Mouse (Mus musculus) inflammation-experienced regulatory T-cells, adult 6 months (primary cell): ENCODE measurements around the gene Gramd4. TPM values are rescaled to one million over a fixed set of nuclear protein-coding genes. Genes with fewer than 3 reads are reported as not detected.

Source experiments
- ATAC-seq: one replicate; pipeline ENCODE4 v1.8.0; 2017
- polyA plus RNA-seq, 3 experiments: library from polyadenylated mRNA; unstranded; fragments of 100-300 nt; shearing (Covaris generic); gene quantifications; one replicate each; pipeline ENCODE4 v1.2.1; 2017

Gramd4 gene
- polyA plus RNA-seq = 10 to 100 TPM; 13.4 to 26.0 (median 22.9) TPM

DNA sequence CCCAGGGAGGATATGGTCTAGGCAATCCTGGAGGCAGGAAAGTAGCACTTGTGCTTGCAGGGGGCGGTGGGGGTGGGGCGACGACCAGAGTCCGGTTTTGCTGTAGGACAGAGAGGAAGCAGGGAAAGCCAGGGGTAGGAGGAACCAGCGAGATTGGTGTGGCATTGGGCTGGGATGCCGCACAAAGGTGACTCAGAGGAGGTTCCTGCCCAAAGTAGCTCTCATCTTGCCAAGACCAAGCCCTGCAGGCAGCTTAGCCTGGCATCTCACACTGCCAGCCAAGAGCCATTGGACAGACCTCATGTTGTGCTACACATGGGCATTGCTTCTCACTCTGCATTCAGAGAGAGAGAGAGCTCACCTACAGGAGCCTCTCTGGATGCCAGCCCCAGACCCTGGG is at the start of gene Gramd4:
Gene Gramd4, plus strand, starts transcription at position 283 of the 400 bp plus-strand sequence.
- ATAC-seq = no peak

DNA sequence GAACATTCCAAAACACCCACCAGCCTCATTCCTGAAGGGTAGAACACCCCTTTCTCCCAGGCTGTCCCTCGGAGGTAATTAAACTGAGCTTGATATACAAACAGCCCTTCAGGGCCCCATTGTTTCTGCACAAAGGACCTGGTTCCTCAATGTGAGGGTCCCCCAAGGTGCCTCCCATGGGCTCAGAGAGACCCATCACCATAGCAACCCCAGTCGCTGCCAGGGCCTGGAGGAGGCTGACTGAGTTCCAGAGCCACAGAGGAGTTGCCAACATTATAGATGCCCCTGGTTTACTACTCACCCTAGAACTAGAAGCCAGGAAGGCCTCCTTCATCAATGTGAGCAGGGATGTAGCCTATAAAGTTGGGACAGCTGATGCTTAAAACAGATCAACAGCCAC is 44.4 kb upstream of the Gramd4 start:
- ATAC-seq = no peak

DNA sequence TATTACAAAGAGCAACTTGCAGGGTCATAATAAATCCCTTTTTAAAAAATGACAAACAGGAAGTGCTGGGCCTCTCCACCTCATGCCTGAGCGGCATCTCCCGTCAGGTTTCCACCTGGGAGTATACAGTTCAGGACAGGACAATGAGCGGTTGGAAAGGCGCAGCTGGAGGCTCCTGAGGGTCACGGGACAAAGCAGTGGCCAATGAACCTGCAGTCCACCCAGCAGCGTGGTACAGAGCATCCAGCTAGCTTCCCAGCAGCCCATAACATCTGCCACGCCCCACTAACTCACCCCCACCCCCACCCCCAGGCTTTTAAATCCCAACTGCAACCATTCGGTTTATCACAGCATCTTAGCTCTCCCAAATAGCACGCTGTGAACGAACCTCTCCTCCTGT is 43.8 kb upstream of the Gramd4 start:
- ATAC-seq = no peak

DNA sequence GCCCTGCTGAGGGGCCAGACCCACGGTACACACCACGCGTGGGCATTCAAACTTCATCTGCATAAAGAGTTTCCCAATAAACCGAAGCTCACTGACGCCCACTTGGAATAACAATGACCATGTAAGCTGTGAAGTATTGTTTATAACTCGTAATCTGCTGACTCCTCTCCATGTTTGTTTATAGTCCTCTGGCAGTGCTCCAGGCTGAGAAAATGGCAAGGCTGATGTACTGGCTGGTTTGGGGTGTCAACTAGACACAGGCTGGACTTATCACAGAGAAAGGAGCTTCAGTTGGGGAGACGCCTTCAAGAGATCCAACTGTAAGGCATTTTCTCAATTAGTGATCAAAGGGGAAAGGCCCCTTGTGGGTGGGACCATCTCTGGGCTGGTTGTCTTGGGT is 42.5 kb upstream of the Gramd4 start:
- no peak for ATAC-seq

DNA sequence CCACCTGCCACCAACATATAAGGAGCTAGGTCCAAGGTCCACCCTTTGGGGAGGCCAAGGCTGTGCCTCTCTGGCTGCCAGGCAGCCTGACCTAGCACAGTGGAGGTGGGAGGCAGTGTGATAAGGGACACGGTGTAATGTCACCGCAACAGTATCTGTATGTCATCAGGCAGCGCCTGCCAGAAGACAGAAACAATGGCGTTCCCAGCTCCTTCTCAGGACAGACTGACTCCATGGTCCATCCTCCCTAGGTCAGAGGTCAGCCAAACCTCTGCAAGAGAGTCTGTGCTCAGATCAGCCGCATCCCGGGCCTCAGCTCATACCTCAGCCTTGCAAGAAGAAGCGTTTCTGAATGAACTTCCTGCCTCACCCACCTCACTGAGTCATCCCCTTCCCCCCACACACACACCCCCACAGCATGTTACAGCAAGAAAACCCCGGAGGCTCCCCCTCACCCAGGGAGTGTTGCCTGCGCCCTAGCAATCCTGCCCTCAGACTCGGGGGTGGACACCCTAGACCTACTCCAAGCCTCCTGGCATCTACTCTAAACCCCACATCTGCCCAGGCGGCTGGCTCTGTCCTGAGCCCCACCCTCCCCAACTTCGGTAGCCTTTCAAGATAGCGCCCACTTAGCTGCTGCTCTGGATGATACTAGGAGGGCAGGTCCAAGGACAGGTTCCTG is 41.5 kb upstream of the Gramd4 start:
- peak; percentile 90 for ATAC-seq

DNA sequence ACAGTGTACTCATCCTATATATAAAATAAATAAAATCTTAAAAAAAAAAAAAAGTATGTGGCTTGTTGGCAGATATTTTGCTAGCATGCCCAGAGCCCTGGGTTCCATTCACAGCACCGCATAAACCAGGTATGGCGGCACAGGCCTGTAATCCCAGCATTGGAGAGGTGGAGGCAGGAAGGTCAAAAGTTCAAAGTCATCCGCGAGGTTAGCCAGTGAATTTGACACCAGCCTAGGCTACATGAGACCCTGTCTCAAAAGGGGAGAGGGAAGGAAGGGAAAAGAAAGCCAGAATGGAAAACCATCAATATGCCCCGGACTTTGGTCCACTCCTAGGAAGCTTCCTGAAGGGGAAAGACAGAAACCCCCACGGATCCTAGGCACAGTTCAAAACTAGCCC is 40.2 kb upstream of the Gramd4 start:
- ATAC-seq = no peak

DNA sequence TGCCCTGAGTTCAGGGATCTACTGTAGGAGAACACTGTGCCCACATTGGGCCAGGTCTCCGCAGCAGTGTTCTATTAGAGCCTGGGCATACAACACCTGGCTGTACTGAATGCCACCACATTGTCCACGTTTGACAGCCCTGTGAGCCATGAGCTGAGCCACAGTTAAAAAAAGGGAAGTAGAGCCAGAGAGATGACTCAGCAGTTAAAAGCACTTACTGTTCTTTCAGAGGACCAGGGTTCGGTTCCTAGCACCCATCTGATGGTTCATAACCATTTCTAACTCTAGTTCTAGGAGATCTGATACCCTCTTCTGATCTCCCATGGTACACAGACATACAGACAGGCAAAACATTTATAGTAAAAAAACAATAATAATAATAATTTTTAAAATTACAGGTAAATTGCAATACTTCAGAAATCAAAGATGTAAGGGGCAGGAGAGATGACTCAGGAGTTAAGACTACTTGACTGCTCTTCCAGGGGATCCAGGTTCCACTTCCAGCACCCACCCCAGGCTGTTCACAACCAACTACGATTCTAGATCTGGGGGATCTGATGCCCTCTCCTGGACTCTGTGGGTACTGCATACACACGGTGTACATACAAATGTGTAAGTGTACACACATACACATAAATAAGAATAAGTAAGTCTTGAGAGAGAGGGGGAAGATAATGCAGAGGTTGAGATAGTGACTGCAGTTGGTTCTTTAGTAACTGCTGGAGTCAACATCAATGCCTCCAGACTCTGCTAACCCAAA is 38.6 kb upstream of the Gramd4 start:
- no peak for ATAC-seq

DNA sequence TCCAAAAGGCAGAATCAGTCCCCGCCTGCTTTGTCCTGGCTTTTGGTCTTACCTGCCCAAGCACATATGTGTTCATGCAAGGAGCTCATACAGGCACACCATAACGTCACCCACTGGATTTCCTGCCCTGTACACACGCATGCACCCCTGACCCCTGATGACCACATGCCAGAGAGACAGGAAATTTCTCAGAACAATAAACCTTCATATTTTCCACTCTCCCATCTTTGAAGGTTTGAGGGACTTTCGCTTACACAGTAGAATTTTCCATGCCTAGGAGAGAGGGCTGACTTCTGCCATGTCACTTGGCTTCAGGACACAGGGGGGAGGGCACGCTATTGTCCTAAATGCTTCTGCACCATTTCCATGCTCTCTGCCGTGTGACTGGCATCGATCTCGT is 37.5 kb upstream of the Gramd4 start:
- peak; percentile 49 for ATAC-seq

DNA sequence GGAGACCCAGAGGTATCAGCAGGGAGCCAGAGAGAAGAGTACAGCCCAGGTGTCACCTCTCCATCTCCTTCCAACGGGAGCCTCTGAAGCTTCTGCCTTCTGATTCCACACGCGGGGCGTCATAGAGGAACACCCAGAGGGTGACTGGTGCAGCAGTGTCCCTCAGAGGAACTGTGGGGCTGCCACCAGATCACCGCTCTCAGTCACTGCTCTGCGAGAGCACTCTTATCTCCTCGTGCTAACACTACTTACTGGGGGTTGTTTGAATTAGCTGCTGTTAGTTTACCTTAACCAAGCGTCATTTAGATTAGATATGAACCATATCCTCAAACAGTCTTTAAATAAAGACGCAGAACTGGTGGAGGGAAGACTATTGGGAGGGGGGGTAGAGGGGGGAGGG is 36.2 kb upstream of the Gramd4 start:
- no peak for ATAC-seq

DNA sequence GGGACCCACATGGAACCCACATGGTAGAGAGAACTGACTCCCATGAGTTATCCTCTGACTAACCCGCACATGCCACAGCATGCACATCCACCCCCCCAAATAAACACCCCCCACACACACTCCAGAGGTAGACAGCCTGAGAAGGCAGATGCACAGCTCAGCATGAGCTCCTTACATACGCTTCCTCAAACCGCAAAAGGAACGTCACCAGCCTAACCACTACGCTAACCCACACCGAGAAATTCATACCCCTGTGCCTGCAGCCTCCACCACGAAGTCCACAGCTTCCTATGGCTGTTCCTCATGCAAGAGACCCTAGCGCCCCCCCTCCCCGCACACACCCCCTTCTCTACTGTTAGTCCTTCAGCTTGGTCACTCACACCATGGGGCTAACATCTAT is 35.5 kb upstream of the Gramd4 start:
- ATAC-seq = no peak

DNA sequence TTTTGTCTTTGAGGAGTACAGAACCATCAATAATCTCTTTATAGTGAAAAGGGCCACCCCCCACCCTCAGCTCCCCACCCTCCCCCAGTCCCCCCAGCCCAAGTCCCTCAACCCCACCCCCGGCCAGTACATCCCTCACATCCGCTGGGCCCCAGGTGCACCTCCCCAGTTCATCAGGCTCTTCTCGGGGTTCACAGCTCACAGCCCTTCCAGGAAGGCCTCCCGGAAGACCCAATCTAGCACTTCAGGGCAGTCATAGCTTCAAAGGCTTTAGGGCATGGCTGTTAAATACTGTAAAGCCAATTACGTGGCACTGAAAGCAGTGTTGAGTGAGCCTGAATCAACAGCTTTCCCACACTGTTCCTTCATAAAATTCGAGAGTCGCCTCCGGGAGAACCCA is 29.6 kb upstream of the Gramd4 start:
- peak; percentile 93 for ATAC-seq

DNA sequence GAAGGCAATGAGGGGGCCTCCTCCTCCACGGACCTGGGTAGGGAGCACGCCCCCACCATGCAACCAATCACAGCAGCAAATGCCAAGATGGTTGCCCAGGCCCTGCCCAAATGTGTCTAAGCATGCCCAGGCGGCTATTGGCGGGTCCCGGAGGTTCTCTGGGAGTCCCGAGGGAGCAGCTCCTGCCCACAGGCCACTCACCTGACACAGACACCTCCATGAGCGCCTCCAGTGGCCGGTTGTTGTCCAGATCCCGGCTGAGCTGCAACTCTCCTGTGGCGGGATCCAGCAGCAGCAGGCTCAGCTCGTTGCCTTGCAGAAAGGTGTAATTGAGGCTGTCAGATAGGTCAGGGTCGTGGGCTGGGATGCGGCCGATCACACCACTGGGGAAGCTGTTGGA is 27.5 kb upstream of the Gramd4 start:
- ATAC-seq = no peak

DNA sequence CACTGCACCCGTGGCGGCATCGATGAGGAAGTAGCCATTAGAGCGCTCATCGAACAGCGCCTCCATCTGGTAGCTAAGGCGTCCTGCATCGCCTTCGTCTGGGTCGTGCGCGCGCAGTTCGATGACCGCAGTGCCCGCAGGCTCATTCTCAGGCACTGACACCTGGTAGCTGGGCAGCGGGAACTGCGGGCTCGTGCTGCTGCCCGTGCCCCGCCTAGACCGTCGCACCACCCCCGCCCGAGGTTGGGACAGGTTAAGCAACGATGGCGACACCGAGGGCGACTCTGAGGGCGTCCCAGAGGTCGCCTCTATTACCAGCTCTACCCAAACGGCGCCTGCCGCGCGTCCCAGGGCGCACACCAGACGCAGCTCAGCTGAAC is 24.7 kb upstream of the Gramd4 start:
- no peak for ATAC-seq

DNA sequence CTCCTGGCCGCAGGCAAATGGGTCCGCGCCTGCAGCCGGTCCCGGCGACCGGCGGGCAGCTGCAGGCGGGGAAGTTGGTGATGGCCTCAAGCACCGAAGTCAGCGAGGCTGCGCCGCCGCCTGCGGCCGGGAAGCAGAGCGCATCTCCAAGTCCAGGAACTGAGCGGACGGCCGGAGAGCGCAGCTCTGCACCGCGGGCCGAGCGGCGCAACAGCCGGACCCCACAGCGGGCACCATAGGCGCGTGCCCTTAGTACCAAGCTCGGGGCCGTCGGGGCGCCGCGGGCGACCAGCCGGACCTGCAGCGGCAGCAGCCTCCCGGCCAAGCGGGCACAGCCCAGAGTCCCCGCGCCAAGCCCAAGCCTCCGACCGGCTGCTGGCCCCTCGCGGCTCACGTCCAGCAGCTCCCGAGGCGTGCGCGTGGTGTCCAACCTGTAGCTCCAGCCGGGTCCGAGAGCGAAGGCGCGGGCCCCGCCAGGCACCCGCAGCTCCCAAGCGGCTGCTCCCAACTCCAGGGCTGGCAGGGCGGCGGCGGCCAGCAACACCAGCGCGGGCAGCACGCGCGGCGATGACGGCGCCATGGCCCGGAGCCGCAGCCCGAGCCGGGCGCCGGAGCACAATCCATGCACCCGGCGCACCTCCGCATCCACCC is 24.2 kb upstream of the Gramd4 start, which contains the start of gene Celsr1:
Gene Celsr1, minus strand, starts transcription at position 587 of the 651 bp plus-strand sequence.
- peak; percentile 7 for ATAC-seq

DNA sequence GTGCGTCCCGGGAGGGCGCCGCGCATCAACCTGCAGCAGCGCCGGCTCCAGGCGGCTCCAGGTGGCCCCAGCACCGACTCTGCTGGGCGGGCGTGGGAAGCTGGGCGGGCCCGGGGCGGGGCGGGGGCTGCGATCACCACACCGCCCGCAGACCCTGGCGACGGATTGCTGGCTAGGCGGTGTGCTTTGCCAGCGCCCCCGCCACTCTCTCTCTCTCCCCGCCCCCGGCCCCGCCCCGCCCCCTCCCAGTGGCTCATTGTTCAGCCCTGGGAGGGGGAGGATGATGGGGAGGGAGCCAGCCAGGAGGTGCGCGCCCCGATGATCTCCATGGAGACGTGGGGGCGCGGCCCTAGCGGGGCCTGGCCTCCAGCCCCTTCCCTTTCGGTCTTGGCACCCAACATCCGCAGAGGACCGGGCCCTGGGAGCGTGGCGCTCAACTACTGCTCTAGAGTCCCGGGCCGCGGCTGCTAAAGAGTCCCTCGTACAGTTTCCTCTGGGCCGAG is 23.4 kb upstream of the Gramd4 start:
- peak; percentile 85 for ATAC-seq

DNA sequence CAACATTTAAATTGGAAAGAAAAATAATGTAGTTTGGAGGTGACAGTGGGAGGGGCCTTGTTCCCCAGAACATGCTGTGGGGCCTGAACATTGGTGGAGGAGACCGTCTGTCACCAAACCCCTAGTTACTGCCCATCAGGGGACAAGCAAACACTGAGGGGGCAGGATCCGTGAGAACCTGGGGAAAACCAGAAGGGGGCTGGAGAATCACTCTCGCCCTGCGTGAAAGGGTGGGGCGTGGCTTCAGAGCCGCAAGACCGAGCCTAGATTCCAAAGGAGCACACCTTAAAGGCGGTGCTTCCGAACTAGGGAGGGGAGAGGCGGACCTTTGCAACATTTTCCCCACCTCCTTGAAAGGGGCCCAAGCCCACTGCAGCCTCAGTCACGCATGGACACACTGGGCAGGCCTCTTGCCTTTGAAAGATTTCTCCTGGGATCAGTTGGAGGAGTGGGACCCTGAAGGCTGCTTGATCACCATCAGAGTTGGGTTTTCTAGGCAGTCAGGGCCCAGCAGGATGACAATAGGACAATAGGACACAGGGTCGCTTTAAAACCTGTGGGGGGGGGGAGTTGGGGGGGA is 22.6 kb upstream of the Gramd4 start:
- no peak for ATAC-seq

DNA sequence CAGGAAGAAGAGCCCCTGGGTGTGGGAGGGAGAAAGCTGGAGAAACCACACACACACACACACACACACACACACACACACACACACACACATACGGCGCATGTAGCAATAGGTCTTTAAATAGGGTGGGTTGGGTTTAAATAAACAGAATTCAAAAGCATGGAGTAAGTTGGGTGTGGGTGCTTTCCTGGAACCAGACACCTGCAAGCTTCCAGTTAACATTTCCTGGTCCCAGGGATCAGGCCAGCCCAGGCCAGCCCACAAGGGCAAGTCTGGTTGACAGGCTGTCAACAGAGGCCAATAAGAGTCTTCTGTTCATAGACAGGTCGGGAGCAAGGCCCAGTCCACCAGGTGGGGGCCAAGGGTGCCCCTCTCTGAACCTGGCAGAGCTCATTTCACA is 21.6 kb upstream of the Gramd4 start:
- ATAC-seq = no peak

DNA sequence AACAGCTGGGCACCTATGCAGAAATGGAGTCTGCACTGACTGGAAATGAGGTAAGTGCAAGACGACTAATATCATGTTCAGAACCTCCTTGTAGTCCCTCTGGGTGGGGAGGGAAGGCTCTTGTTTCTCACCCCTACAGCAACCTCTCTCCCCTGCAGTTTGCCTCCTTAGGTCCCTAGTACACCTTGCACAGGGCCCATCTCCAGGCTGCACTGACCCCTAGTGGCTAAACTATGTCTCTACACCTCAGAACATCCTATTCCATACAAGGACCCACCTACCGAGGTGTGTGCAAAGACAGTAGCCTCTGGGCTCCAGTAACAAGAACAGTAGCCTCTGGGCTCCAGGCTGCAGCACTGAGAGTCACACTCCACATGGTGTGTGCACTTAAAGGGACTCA is 18.7 kb upstream of the Gramd4 start:
- ATAC-seq = peak; percentile 60

DNA sequence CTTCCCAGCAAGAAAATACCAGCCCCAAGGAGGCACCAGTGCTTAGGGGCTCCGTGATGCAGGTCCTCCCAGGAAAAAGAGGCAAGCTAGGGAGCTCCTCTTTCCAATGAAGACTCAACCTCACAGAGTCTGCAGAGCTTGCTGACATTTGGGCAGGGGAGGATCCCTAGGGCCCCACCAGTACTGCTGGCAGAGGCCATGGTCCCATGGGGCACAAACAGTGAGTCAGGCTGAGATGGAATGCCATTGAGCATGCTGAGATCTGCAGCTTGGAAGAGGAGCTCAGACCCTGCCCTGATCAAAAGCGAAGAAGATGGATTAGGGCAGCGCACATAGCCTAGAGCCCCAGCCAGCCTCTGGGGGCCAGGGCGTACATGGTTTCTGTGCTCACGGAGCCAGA is 16.1 kb upstream of the Gramd4 start:
- ATAC-seq = no peak

DNA sequence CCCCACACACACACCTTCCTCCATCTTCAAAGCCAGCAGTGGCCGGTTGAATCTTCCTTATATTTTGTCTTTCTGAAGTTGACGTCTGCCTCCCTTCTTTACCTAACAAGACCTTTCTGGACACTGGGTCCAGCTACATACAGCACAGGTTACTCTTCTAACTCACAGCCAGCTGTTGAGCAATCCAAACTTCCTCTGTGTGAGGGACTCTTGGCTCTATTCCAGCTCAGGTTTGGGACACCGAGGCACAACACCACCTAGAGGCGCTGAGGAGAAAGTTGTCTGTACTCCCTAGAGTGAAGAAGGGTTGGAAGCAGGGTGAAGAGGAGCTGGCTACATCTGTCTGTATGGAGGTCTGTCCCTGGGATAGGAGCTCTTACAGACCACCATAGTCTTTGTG is 15.1 kb upstream of the Gramd4 start:
- no peak for ATAC-seq

DNA sequence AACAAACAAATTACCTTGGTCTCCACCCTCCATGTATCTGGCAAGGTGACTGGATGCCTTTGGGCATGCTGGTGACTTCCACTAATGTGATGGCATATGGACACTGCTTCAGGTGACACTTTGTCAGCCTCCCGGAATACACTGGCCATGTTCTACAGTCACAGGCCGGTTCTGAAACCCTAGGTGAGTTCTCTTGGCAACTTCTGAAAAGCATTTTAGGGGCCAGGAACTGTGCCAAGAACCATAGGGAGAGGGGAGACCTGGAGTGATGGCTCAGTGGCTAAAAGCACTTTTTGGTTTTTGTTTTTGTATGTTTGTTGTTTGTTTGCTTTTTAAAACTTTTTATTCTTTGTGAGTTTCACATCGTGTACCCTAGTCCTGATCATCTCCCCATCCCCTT is 8.0 kb upstream of the Gramd4 start:
- ATAC-seq = no peak

DNA sequence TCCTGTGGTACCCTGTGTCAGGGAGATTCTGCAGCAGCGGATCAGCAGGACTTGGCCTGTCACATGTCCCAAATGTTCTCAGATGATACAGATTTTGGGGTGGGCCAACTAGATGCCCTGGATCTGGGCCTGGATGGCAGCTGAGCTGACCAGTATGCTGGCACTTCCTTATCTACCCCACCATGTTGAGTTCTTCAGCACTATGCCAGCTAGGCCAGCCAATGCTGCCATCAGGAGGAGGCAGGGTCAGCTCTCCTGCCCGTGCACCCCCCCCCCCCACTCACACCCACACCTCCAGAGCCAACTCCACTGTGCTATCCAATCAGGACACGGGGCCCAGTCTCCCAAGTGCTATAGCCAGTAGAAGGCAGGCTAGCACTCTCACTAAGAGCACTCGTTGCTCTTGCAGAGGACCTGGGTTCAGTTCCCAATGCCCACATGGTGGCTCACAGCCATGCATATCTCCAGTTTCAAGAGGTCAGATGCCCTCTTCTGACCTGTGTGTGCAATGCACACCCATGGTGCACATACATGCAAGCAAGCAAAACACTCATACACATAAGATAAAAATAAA is 7.2 kb upstream of the Gramd4 start:
- no peak for ATAC-seq

DNA sequence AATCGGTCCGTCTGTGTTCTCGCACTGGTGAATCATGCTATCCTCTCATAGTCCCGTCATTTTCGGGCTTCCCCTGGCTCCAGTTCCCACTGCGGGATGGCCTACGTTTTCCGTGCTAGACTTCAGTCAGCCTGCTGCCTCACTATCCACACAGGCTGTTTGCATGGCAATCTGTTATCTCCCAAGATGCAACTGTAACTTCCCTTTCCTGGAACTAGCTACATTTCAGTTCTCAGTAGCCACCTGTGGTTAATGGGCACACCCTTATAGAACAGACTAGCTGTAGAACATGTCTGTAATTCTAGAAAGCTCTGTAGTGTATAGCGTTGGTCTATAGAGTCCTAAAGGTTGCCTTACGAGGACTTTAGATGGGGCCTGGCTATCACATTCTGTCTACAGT is 6.3 kb upstream of the Gramd4 start:
- peak; percentile 57 for ATAC-seq
